ENCODE assay signal across 24 mouse cellular contexts in genomic region chr12:70263721-70264120, GRCm38 (mm10). TPM values are rescaled to one million over a fixed set of nuclear protein-coding genes. Genes with fewer than 3 reads are reported as not detected.
A peak's percentile ranks its signal among the peaks of the same experiment; 100 is the strongest.
DNase-seq lines count a peak whose midpoint lies in the region; ATAC-seq and TF ChIP-seq lines count a peak whose summit lies in the region.
"Had no signal": no experiment of that assay in that cellular context is flagged by ENCODE, and none has a peak within 500 bp of the region (broad histone marks: within the 10 kb centered on the region; RNA-seq: fewer than 3 reads in every experiment).

No protein-coding gene starts in this region.

- H3K4me3 ChIP-seq in left cerebral cortex, adult 2 months = no peak overlapping the region
- H3K4me3 ChIP-seq in embryonic facial prominence, embryonic 10.5 days = no peak overlapping the region
- no peak overlapping the region for H3K4me3 ChIP-seq in heart, embryonic 12.5 days
- H3K4me3 ChIP-seq: heart, adult 2 months; liver, embryonic 15.5 days had no signal

- no peak for DNase-seq in left cerebral cortex, adult 2 months (ENCODE audit: extremely low spot score in 1 of 2, low spot score in 2 of 2)
- no peak for DNase-seq in left cerebral cortex, adult 8-10 months (ENCODE audit: low spot score in 2 of 2)
- DNase-seq in embryo, embryonic 10 days (ENCODE audit: low spot score) = peak; percentile 80
- DNase-seq in embryonic facial prominence, embryonic 10.5 days (ENCODE audit: low spot score) = peak; percentile 42
- no peak for DNase-seq in ovary, postnatal 14 days (ENCODE audit: low spot score)
- DNase-seq in heart, adult 9 months (ENCODE audit: low spot score in 2 of 2) = no peak
- DNase-seq: adrenal gland, postnatal 10 days; cerebellum, adult 18-20 months; cerebellum, postnatal 25 days; heart, adult 2 months; heart, postnatal 4 days; kidney, postnatal 36 days; left cerebral cortex, postnatal 4 days; liver; retina, postnatal 1 day; right cerebral cortex, postnatal 4 days; thymus, postnatal 14 days had no signal

- intact Hi-C loops in left cerebral cortex, adult 2 months (cut with DNase I) = no loop called here

- H3K9me3 ChIP-seq in embryonic facial prominence, embryonic 10.5 days = no peaks in the 10 kb centered on the region
- H3K9me3 ChIP-seq in heart, embryonic 12.5 days (replicated peaks) = no peaks in the 10 kb centered on the region
- H3K9me3 ChIP-seq: liver, embryonic 15.5 days had no signal

- 25% methylated on average over 7 of the region's 7 CpGs for WGBS in embryonic facial prominence, embryonic 10.5 days
- WGBS in heart, embryonic 12.5 days = 73% methylated on average over 7 of the region's 7 CpGs

- ATAC-seq in heart, embryonic 12.5 days (ENCODE audit: insufficient number of reproducible peaks, low FRiP score) = no peak
- ATAC-seq: forebrain, embryonic 14.5 days; intestine, postnatal 0 days had no signal

- peaks cover 40% of the 10 kb centered on the region for H3K4me1 ChIP-seq in embryonic facial prominence, embryonic 10.5 days
- peaks cover 23% of the 10 kb centered on the region for H3K4me1 ChIP-seq in heart, embryonic 12.5 days (replicated peaks)

- no peaks in the 10 kb centered on the region for H3K36me3 ChIP-seq in embryonic facial prominence, embryonic 10.5 days (replicated peaks)
- no peaks in the 10 kb centered on the region for H3K36me3 ChIP-seq in heart, embryonic 12.5 days
- H3K36me3 ChIP-seq: liver, embryonic 15.5 days had no signal

- H3K9ac ChIP-seq in heart, embryonic 12.5 days = no peak overlapping the region
- H3K9ac ChIP-seq: liver, embryonic 15.5 days had no signal

- H3K27me3 ChIP-seq in embryonic facial prominence, embryonic 10.5 days (replicated peaks; ENCODE audit: low read depth, poor library complexity, severe bottlenecking) = peaks cover 18% of the 10 kb centered on the region; the same call in 1 of the 2 replicates
- H3K27me3 ChIP-seq in heart, embryonic 12.5 days (replicated peaks) = no peaks in the 10 kb centered on the region
- H3K27me3 ChIP-seq: liver, embryonic 15.5 days had no signal

- peak overlapping the region; percentile 48; the same call in 1 of the 2 replicates for H3K27ac ChIP-seq in left cerebral cortex, adult 2 months
- no peak overlapping the region for H3K27ac ChIP-seq in embryonic facial prominence, embryonic 10.5 days (replicated peaks)
- H3K27ac ChIP-seq in heart, embryonic 12.5 days (ENCODE audit: poor library complexity, severe bottlenecking) = no peak overlapping the region
- H3K27ac ChIP-seq: heart, adult 2 months; liver, embryonic 15.5 days; macrophage had no signal

- no peak overlapping the region for H3K4me2 ChIP-seq in heart, embryonic 12.5 days
- H3K4me2 ChIP-seq: liver, embryonic 15.5 days; midbrain, embryonic 11.5 days had no signal

- TF ChIP-seq CTCF in left cerebral cortex, adult 2 months (IDR thresholded peaks at IDR 0.05) = no peak

RNA-seq across cellular contexts. Expression of gene Pygl, which starts 32.4 kb away (rescaled TPM):
- total RNA-seq in left cerebral cortex, adult 2 months (2021) = 1 to 10 TPM; 3.6 to 3.8 TPM
- 1 to 10 TPM; 4.8 to 7.2 (median 5.6) TPM for total RNA-seq in left cerebral cortex, adult 8-10 months (2022)
- polyA plus RNA-seq in embryonic facial prominence, embryonic 10.5 days (2016; fragmentation: Nextera tagmentation; extraction: Ambion mirVana) = 8.4 and 8.6 TPM in 2 replicates
- 36.5 and 37.1 TPM in 2 replicates for polyA plus RNA-seq in heart, embryonic 12.5 days (2016; fragmentation: Nextera tagmentation; extraction: Ambion mirVana)
- polyA plus RNA-seq: C2C12 had no signal

Comparison
In these comparisons a context has a peak if more than half of its experiments do, and no peak if none do; other contexts are left out.
1. DNase-seq: peak in embryo, embryonic 10 days (single experiment) and embryonic facial prominence, embryonic 10.5 days (single experiment); none in left cerebral cortex, adult 2 months (0 of 2), left cerebral cortex, adult 8-10 months (0 of 2), ovary, postnatal 14 days (single experiment) and heart, adult 9 months (0 of 2).